27 mouse cellular contexts compared by ENCODE assay signal in genomic region chr5:140682113-140682512, GRCm38 (mm10). TPM values are rescaled to one million over a fixed set of nuclear protein-coding genes. Genes with fewer than 3 reads are reported as not detected.
DNase-seq lines count a peak whose midpoint lies in the region; ATAC-seq lines count a peak whose summit lies in the region.
"Had no signal": no experiment of that assay in that cellular context is flagged by ENCODE, and none has a peak within 500 bp of the region (broad histone marks: within the 10 kb centered on the region; RNA-seq: fewer than 3 reads in every experiment).

No protein-coding gene starts in this region.

- DNase-seq in urinary bladder, postnatal 14 days (ENCODE audit: low spot score) = peak; percentile 55
- DNase-seq in urinary bladder, postnatal 36 days (ENCODE audit: low spot score in 2 of 2) = no peak
- DNase-seq in liver, embryonic 13.5 days = no peak
- DNase-seq in right cerebral cortex, postnatal 14 days = no peak
- no peak for DNase-seq in thymus, postnatal 14 days
- DNase-seq in adrenal gland, adult 18-20 months (ENCODE audit: low spot score in 2 of 2) = no peak
- DNase-seq: adrenal gland, adult 8-10 months; adrenal gland, postnatal 25 days; cerebellum, adult 11-12 months; cerebellum, adult 8-10 months; cerebellum, postnatal 10 days; cerebellum, postnatal 36 days; embryo, embryonic 11 days; gastrocnemius, postnatal 25 days; heart, adult 2 months; heart, postnatal 14 days; heart, postnatal 4 days had no signal

- no peaks in the 10 kb centered on the region for H3K27me3 ChIP-seq in liver, embryonic 13.5 days
- H3K27me3 ChIP-seq in liver, embryonic 16.5 days (ENCODE audit: control insufficient read depth, insufficient read depth, low read depth, low read length) = no peaks in the 10 kb centered on the region
- H3K27me3 ChIP-seq: embryonic facial prominence, embryonic 13.5 days; forebrain, embryonic 12.5 days; forebrain, embryonic 15.5 days; heart, embryonic 13.5 days had no signal

- no peak overlapping the region for H3K9ac ChIP-seq in liver, embryonic 13.5 days
- H3K9ac ChIP-seq in liver, embryonic 16.5 days (ENCODE audit: low read depth, low read length) = no peak overlapping the region
- H3K9ac ChIP-seq: embryonic facial prominence, embryonic 13.5 days; forebrain, embryonic 12.5 days; forebrain, embryonic 15.5 days; heart, embryonic 13.5 days; hindbrain, embryonic 14.5 days had no signal

- peaks cover 21% of the 10 kb centered on the region for H3K4me1 ChIP-seq in liver, embryonic 13.5 days (replicated peaks)
- H3K4me1 ChIP-seq in liver, embryonic 16.5 days (ENCODE audit: control insufficient read depth, low read depth, low read length) = peaks cover 7% of the 10 kb centered on the region
- H3K4me1 ChIP-seq: forebrain, embryonic 12.5 days; forebrain, embryonic 15.5 days; heart, embryonic 13.5 days had no signal

- no peaks in the 10 kb centered on the region for H3K9me3 ChIP-seq in liver, embryonic 13.5 days (replicated peaks)
- H3K9me3 ChIP-seq in liver, embryonic 16.5 days (replicated peaks; ENCODE audit: control insufficient read depth, low read length) = no peaks in the 10 kb centered on the region
- H3K9me3 ChIP-seq: embryonic facial prominence, embryonic 10.5 days; embryonic facial prominence, embryonic 13.5 days; forebrain, embryonic 12.5 days; forebrain, embryonic 15.5 days; heart, embryonic 10.5 days; heart, embryonic 13.5 days had no signal

- H3K36me3 ChIP-seq in liver, embryonic 13.5 days = peaks cover 10% of the 10 kb centered on the region
- no peaks in the 10 kb centered on the region for H3K36me3 ChIP-seq in liver, embryonic 16.5 days (ENCODE audit: control insufficient read depth, insufficient read depth)

- no peak overlapping the region for H3K4me3 ChIP-seq in liver, embryonic 13.5 days (replicated peaks)
- no peak overlapping the region for H3K4me3 ChIP-seq in liver, embryonic 16.5 days (ENCODE audit: low read depth, low read length)
- H3K4me3 ChIP-seq: embryonic facial prominence, embryonic 10.5 days; embryonic facial prominence, embryonic 13.5 days; erythroblast, embryonic 14.5 days; forebrain, embryonic 12.5 days; forebrain, embryonic 15.5 days; heart, adult 2 months; heart, embryonic 10.5 days; heart, embryonic 13.5 days had no signal

- ATAC-seq in liver, embryonic 13.5 days (ENCODE audit: low read depth) = peak; percentile 86
- ATAC-seq in liver, embryonic 16.5 days (ENCODE audit: low read depth) = peak; percentile 54
- ATAC-seq: CD4-positive, CD25-positive, alpha-beta regulatory T cell, adult 4 months; forebrain, embryonic 15.5 days had no signal

- H3K4me2 ChIP-seq in liver, embryonic 13.5 days = no peak overlapping the region
- H3K4me2 ChIP-seq in liver, embryonic 16.5 days (ENCODE audit: low read depth, low read length) = no peak overlapping the region
- H3K4me2 ChIP-seq: embryonic facial prominence, embryonic 13.5 days; forebrain, embryonic 12.5 days; forebrain, embryonic 15.5 days; heart, embryonic 13.5 days; hindbrain, embryonic 14.5 days had no signal

- no peak overlapping the region for H3K27ac ChIP-seq in liver, embryonic 13.5 days
- no peak overlapping the region for H3K27ac ChIP-seq in liver, embryonic 16.5 days (ENCODE audit: low read length)
- H3K27ac ChIP-seq: embryonic facial prominence, embryonic 10.5 days; embryonic facial prominence, embryonic 13.5 days; forebrain, embryonic 12.5 days; forebrain, embryonic 15.5 days; heart, adult 2 months; heart, embryonic 10.5 days; heart, embryonic 13.5 days; hindbrain, embryonic 14.5 days had no signal

- WGBS in liver, embryonic 13.5 days (ENCODE audit: insufficient replicate concordance) = 41% methylated on average over 6 of the region's 6 CpGs
- WGBS in liver, embryonic 16.5 days (ENCODE audit: insufficient replicate concordance) = 50% methylated on average over 6 of the region's 6 CpGs

RNA-seq across cellular contexts. Expression of gene Iqce, which starts 20.1 kb away (rescaled TPM):
- 4.3 and 5.6 TPM in 2 replicates for polyA plus RNA-seq in liver, embryonic 13.5 days (2015; fragmentation: Nextera tagmentation; extraction: Ambion mirVana)
- polyA plus RNA-seq in liver, embryonic 16.5 days (2015; fragmentation: Nextera tagmentation; extraction: Ambion mirVana) = 4.1 and 5.2 TPM in 2 replicates
- 10 to 100 TPM; 11.4 to 14.3 TPM for total RNA-seq in adrenal gland, adult 18-20 months (2021)

RNA-seq across cellular contexts. Expression of gene Brat1, which starts 22.7 kb away (rescaled TPM):
- polyA plus RNA-seq in liver, embryonic 13.5 days (2015; fragmentation: Nextera tagmentation; extraction: Ambion mirVana) = 8.0 and 8.2 TPM in 2 replicates
- 7.2 and 7.8 TPM in 2 replicates for polyA plus RNA-seq in liver, embryonic 16.5 days (2015; fragmentation: Nextera tagmentation; extraction: Ambion mirVana)
- 10 to 100 TPM; 12.7 to 14.9 TPM for total RNA-seq in adrenal gland, adult 18-20 months (2021)

RNA-seq across cellular contexts. Expression of gene Ttyh3, which starts 33.3 kb away (rescaled TPM):
- 4.8 and 4.9 TPM in 2 replicates for polyA plus RNA-seq in liver, embryonic 13.5 days (2015; fragmentation: Nextera tagmentation; extraction: Ambion mirVana)
- 4.5 and 5.6 TPM in 2 replicates for polyA plus RNA-seq in liver, embryonic 16.5 days (2015; fragmentation: Nextera tagmentation; extraction: Ambion mirVana)
- 10 to 100 TPM; 26.5 to 70.6 TPM for total RNA-seq in adrenal gland, adult 18-20 months (2021)

RNA-seq across cellular contexts. Expression of gene Amz1, which starts 41.8 kb away (rescaled TPM):
- 0.82 and 0.97 TPM in 2 replicates for polyA plus RNA-seq in liver, embryonic 13.5 days (2015; fragmentation: Nextera tagmentation; extraction: Ambion mirVana)
- 1.8 TPM in 2 replicates for polyA plus RNA-seq in liver, embryonic 16.5 days (2015; fragmentation: Nextera tagmentation; extraction: Ambion mirVana)
- total RNA-seq in adrenal gland, adult 18-20 months (2021) = 1 to 10 TPM in 1 of 2 experiments, under 1 TPM in 1; 0.17 to 1.5 TPM
- polyA plus RNA-seq: erythroblast, embryonic 14.5 days had no signal
